Comparison of ENCODE assay signal across 9 mouse cellular contexts in genomic region chr7:16959539-16960187, GRCm38 (mm10). TPM values are rescaled to one million over a fixed set of nuclear protein-coding genes. Genes with fewer than 3 reads are reported as not detected.
DNase-seq lines count a peak whose midpoint lies in the region; ATAC-seq and TF ChIP-seq lines count a peak whose summit lies in the region.
"Had no signal": no experiment of that assay in that cellular context is flagged by ENCODE, and none has a peak within 500 bp of the region (broad histone marks: within the 10 kb centered on the region; RNA-seq: fewer than 3 reads in every experiment).

Gene Pnmal1 (plus strand): TSS chr7:16959679.

- DNase-seq in heart, adult 11 months: no peak
- peak; percentile 95 for DNase-seq in layer of hippocampus, adult 8-10 months (ENCODE audit: low spot score in 2 of 2)

- 0 out of 2 replicates have a peak, but pooled peaks cover 2% of the 10 kb centered on the region for H3K4me1 ChIP-seq in heart, embryonic 15.5 days (replicated peaks)
- H3K4me1 ChIP-seq in forebrain, embryonic 13.5 days: peaks cover 57% of the 10 kb centered on the region
- H3K4me1 ChIP-seq in midbrain, embryonic 13.5 days (replicated peaks): peaks cover 67% of the 10 kb centered on the region
- peaks cover 21% of the 10 kb centered on the region for H3K4me1 ChIP-seq in testis, adult 2 months (ENCODE audit: control insufficient read depth, insufficient read depth, low read length)

- TF ChIP-seq POLR2A in testis, adult 2 months (IDR thresholded peaks at IDR 0.05; ENCODE audit: control insufficient read depth, low read depth, low read length): no peak

- H3K4me3 ChIP-seq in heart, embryonic 15.5 days: no peak within 1 kb of the TSS
- peak within 1 kb of the TSS; percentile 44 for H3K4me3 ChIP-seq in forebrain, embryonic 13.5 days
- peak within 1 kb of the TSS; percentile 39 for H3K4me3 ChIP-seq in midbrain, embryonic 13.5 days (replicated peaks)
- peak within 1 kb of the TSS; percentile 31 for H3K4me3 ChIP-seq in testis, adult 2 months (ENCODE audit: control insufficient read depth, low read depth, low read length)

- H3K36me3 ChIP-seq in heart, embryonic 15.5 days: no peaks in the 10 kb centered on the region
- H3K36me3 ChIP-seq in forebrain, embryonic 13.5 days (ENCODE audit: poor library complexity, severe bottlenecking): peaks cover 15% of the 10 kb centered on the region
- peaks cover 22% of the 10 kb centered on the region for H3K36me3 ChIP-seq in midbrain, embryonic 13.5 days
- H3K36me3 ChIP-seq in testis, adult 2 months (ENCODE audit: control insufficient read depth, insufficient read depth, low read length): no peaks in the 10 kb centered on the region

- no peak for TF ChIP-seq CTCF in testis, adult 2 months (IDR thresholded peaks at IDR 0.05; ENCODE audit: control insufficient read depth, insufficient read depth, insufficient replicate concordance, low read depth, low read length)

- ATAC-seq in heart, embryonic 15.5 days (replicated peaks; ENCODE audit: insufficient number of reproducible peaks, insufficient read depth, low FRiP score, low read depth): peak; percentile 7; the same call in 1 of the 2 replicates
- ATAC-seq in cerebellum, adult (ENCODE audit: insufficient number of reproducible peaks, low FRiP score, low TSS enrichment): peak; percentile 92
- ATAC-seq in forebrain, embryonic 13.5 days: peak; percentile 95
- ATAC-seq in midbrain, embryonic 13.5 days: peak; percentile 97
- ATAC-seq in monocyte, adult 5-6 weeks (replicated peaks; ENCODE audit: insufficient number of reproducible peaks, low FRiP score, low TSS enrichment, poor library complexity, severe bottlenecking): no peak

- H3K9ac ChIP-seq in heart, embryonic 15.5 days: no peak within 1 kb of the TSS
- H3K9ac ChIP-seq in forebrain, embryonic 13.5 days: peak within 1 kb of the TSS; percentile 65
- peak within 1 kb of the TSS; percentile 57 for H3K9ac ChIP-seq in midbrain, embryonic 13.5 days (replicated peaks)

- H3K4me2 ChIP-seq in heart, embryonic 15.5 days: no peak within 1 kb of the TSS
- H3K4me2 ChIP-seq in forebrain, embryonic 13.5 days: peak within 1 kb of the TSS; percentile 72
- peak within 1 kb of the TSS; percentile 76 for H3K4me2 ChIP-seq in midbrain, embryonic 13.5 days (replicated peaks)

- H3K9me3 ChIP-seq in heart, embryonic 15.5 days (replicated peaks): no peaks in the 10 kb centered on the region
- H3K9me3 ChIP-seq in forebrain, embryonic 13.5 days (replicated peaks): no peaks in the 10 kb centered on the region; the same call in 1 of the 2 replicates
- H3K9me3 ChIP-seq in midbrain, embryonic 13.5 days: no peaks in the 10 kb centered on the region

- no peak within 1 kb of the TSS for H3K27ac ChIP-seq in heart, embryonic 15.5 days
- H3K27ac ChIP-seq in forebrain, embryonic 13.5 days: peak within 1 kb of the TSS; percentile 94
- peak within 1 kb of the TSS; percentile 92 for H3K27ac ChIP-seq in midbrain, embryonic 13.5 days
- no peak within 1 kb of the TSS; the same call in 1 of the 2 replicates for H3K27ac ChIP-seq in testis, adult 2 months (ENCODE audit: control insufficient read depth, insufficient read depth, low read depth, low read length)

- WGBS in heart, embryonic 15.5 days: 34% methylated on average over 17 of the region's 17 CpGs
- WGBS in forebrain, embryonic 13.5 days: 5% methylated on average over 17 of the region's 17 CpGs
- WGBS in midbrain, embryonic 13.5 days: 3% methylated on average over 17 of the region's 17 CpGs

- no peaks in the 10 kb centered on the region for H3K27me3 ChIP-seq in heart, embryonic 15.5 days
- H3K27me3 ChIP-seq in forebrain, embryonic 13.5 days: no peaks in the 10 kb centered on the region
- H3K27me3 ChIP-seq in midbrain, embryonic 13.5 days: no peaks in the 10 kb centered on the region
- no peaks in the 10 kb centered on the region for H3K27me3 ChIP-seq in testis, adult 2 months (ENCODE audit: control insufficient read depth, insufficient read depth, low read length)

RNA-seq across cellular contexts. Expression of gene Pnmal1, which starts in this region (rescaled TPM):
- polyA plus RNA-seq in heart, embryonic 15.5 days (2015; fragmentation: Nextera tagmentation; extraction: Ambion mirVana): 0.05 and 0.24 TPM in 2 replicates
- polyA plus RNA-seq in forebrain, embryonic 13.5 days (2015; fragmentation: Nextera tagmentation; extraction: Ambion mirVana): 37.0 and 40.8 TPM in 2 replicates
- total RNA-seq in layer of hippocampus, adult 8-10 months (2022): 100 to 1,000 TPM in 2 of 4 experiments, 10 to 100 TPM in 2; 93.0 to 128 (median 106) TPM
- 54.7 and 60.8 TPM in 2 replicates for polyA plus RNA-seq in midbrain, embryonic 13.5 days (2015; fragmentation: Nextera tagmentation; extraction: Ambion mirVana)
- 7.6 and 7.8 TPM in 2 replicates for polyA plus RNA-seq in testis, adult 2 months (2012; rRNA removed)
- total RNA-seq in monocyte, adult 5-6 weeks (2017): not detected in 3 replicates
- polyA plus RNA-seq: spleen, adult 2 months had no signal

Comparison
In these comparisons a context has a peak if more than half of its experiments do, and no peak if none do; other contexts are left out.
1. RNA of gene Pnmal1 (total RNA-seq): 93.0 to 128 TPM in layer of hippocampus, adult 8-10 months; not detected in monocyte, adult 5-6 weeks; every median in the first group is over 10 times any median in the second.
2. Peak in ATAC-seq in heart, embryonic 15.5 days; RNA of the gene not detected or under 1 TPM.
3. H3K27ac ChIP-seq: peak in forebrain, embryonic 13.5 days (single experiment) and midbrain, embryonic 13.5 days (single experiment); none in heart, embryonic 15.5 days (single experiment) and testis, adult 2 months (single experiment).